Mouse (Mus musculus) midbrain, embryonic 14.5 days (tissue): ENCODE data around the gene Gm21885. TPM values are rescaled to one million over a fixed set of nuclear protein-coding genes. Genes with fewer than 3 reads are reported as not detected.
"Not testable (repeated sequence)": the region's sequence is repeated elsewhere in the genome, so short reads cannot be mapped to it uniquely, and the experiment has no call there.

Source experiments
- ATAC-seq: fragments of 200-750 bp; cut with Nextera tagmentation; 2 replicates; pipeline ENCODE4 v1.8.0; 2017; ENCODE audit warnings: moderate number of reproducible peaks, moderate library complexity; ENCODE audit not compliant: low FRiP score, low TSS enrichment
- DNase-seq: peaks from one replicate; pipeline ENCODE4 v3.0.0-alpha.2; 2015
- H3K27ac ChIP-seq: fragments of 300-500 bp; sonication (generic); replicated peaks from 2 replicates; pipeline ENCODE4 v1.5.1; 2014; ENCODE audit warnings: mild to moderate bottlenecking, low read depth, low read length, moderate library complexity
- H3K27me3 ChIP-seq: fragments of 300-500 bp; sonication (generic); 2 replicates; pipeline ENCODE4 v1.6.1; 2014; ENCODE audit warnings: low read length, control low read depth, mixed read lengths; ENCODE audit not compliant: control insufficient read depth, insufficient read depth
- H3K36me3 ChIP-seq: fragments of 300-500 bp; sonication (generic); 2 replicates; pipeline ENCODE4 v1.6.1; 2014; ENCODE audit warnings: low read length, control low read depth; ENCODE audit not compliant: control insufficient read depth, insufficient read depth
- H3K4me1 ChIP-seq: fragments of 300-500 bp; sonication (generic); 2 replicates; pipeline ENCODE4 v1.6.1; 2014; ENCODE audit warnings: mild to moderate bottlenecking, antibody characterized with exemption, low read length, control low read depth; ENCODE audit not compliant: control insufficient read depth, insufficient read depth
- H3K4me2 ChIP-seq: fragments of 300-500 bp; sonication (generic); 2 replicates; pipeline ENCODE4 v1.6.1; 2014; ENCODE audit warnings: mild to moderate bottlenecking, low read length, moderate library complexity
- H3K4me3 ChIP-seq: fragments of 300-500 bp; sonication (generic); replicated peaks from 2 replicates; pipeline ENCODE4 v1.5.1; 2014; ENCODE audit warnings: low read depth, low read length
- H3K9ac ChIP-seq: fragments of 300-500 bp; sonication (generic); replicated peaks from 2 replicates; pipeline ENCODE4 v1.6.1; 2014; ENCODE audit warnings: mild to moderate bottlenecking, low read length, moderate library complexity
- H3K9me3 ChIP-seq: fragments of 300-500 bp; sonication (generic); 2 replicates; pipeline ENCODE4 v1.6.1; 2016; ENCODE audit warnings: low read length, control low read depth, mixed read lengths; ENCODE audit not compliant: control insufficient read depth
- WGBS: fragments of 180-500 bp; shearing (Covaris S2); extraction: QIAGEN DNeasy Blood & Tissue Kit; methylation state at CpG from one replicate; pipeline ENCODE4 v1.1.7; 2014; 5-methylcytosine and 5-hydroxymethylcytosine counted together
- polyA plus RNA-seq: library from polyadenylated mRNA; unstranded; fragments of >200 nt; fragmentation: Nextera tagmentation; extraction: Ambion mirVana; gene quantifications from 2 replicates; pipeline ENCODE4 v1.2.1, GENCODE M21; 2014

Gm21885 gene
- polyA plus RNA-seq, 1 experiment from 2014 or later, result 0.57 TPM

DNA sequence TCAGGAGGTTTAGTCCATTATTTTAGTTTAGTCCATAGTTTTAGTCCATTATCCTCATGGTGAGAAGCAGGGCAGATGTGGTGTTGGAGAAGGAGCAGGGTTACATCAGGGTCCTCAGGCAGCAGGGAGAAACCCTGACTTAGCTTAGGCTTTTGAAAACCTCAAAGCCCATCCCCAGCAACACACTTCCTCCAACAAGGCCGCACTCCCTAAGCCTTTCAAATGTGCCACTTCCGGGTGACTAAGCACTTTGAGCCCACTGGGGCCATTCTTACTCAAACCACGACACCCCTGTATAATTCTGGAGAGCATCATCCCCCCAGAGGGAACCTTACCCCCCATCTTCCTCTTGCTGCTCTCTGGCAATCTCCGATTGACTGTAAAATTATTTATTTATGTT lies 21.9 kb upstream of the Gm21885 start:
- no peak overlapping the region for H3K4me2 ChIP-seq
- no peak overlapping the region for H3K4me3 ChIP-seq
- no peaks in the 10 kb centered on the region for H3K9me3 ChIP-seq
- H3K27ac ChIP-seq, result no peak overlapping the region
- no peaks in the 10 kb centered on the region for H3K36me3 ChIP-seq
- ATAC-seq, result no peak
- H3K4me1 ChIP-seq, result no peaks in the 10 kb centered on the region
- no peak overlapping the region for H3K9ac ChIP-seq
- H3K27me3 ChIP-seq, result no peaks in the 10 kb centered on the region
- DNase-seq, result no peak
- WGBS, result 74% methylated on average over 4 of the region's 4 CpGs

DNA sequence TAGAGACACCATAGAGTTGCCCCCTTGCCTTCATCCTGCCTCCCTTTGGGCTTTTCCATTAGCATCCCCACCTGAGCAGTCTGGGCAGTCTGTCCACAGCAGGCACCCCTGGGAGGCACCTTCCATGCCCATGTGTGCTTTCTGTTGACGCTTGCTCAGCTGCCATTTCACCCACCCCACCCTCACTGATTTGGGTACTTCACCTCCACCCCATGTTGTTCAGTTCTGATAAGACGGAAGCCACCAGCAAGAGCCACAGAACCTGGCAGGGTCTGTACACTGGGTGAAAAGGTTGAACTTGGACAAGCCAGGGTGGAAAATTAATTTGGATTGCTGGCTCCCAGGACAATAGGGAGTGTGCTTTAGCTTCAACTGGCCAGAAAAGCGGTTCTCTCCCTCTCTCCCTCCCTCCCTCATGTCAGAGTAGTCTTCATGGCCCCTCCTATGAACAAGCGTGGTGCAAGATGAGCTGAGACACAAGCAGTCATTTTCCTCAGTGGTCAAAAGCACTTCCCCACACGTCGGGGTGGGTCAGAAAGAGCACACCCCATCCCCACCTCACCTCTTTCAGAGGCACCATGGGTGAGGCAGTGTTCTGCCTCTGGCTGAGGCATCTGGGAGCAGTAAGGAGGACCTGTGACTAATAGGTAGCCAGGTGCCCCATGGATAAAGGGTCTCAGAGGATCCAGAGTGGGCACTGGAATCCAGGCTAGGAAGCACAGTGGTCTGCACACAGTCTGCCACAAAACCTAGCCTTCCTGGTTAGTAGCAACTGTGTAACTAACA lies 19.9 kb upstream of the Gm21885 start:
- 62% methylated on average over 6 of the region's 6 CpGs for WGBS
- Histone ChIP-seq H3K27me3 (no peaks in the 10 kb centered on the region), H3K9me3 (no peaks in the 10 kb centered on the region), H3K4me2 (no peak overlapping the region), H3K4me3 (no peak overlapping the region), H3K27ac (no peak overlapping the region), H3K36me3 (no peaks in the 10 kb centered on the region), H3K9ac (no peak overlapping the region), H3K4me1 (peaks cover 8% of the 10 kb centered on the region; the same call in 1 of the 2 replicates)
- ATAC-seq (no peak), DNase-seq (no peak)

DNA sequence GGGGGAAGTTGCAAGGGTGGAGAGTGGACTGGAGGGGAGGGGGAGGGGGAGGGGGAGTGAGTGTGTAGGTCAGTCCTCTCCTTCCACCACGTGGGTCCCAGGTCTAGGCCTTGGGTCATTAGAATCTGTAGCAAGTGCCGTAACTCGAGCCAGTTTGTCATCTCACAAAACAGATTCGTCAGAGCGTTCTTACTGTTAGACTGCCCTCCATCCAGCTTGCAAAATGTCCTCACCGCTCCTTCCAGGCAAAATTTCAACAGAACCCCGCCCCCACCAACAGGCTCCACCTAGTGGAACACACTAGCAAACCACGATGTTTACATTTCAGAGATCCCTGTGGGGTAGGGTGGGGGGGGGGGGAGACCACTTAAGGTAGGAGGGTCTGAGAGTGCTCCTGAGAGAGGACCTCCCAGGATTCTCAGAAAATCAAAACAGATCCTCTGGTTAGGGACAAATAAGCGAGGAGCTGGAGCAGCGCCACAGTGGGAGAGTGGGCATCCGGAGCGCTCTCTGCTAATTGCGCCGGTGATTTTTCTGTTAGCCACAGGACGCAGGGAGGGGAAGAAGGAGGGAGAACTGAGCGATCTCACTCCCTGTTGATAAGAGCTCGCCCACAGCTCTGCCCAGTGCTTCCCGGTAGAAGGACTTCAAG lies 16.4 kb upstream of the Gm21885 start:
- peak overlapping the region; percentile 14 for H3K27ac ChIP-seq
- H3K4me3 ChIP-seq, result peak overlapping the region; percentile 22
- no peaks in the 10 kb centered on the region for H3K27me3 ChIP-seq
- no peaks in the 10 kb centered on the region for H3K36me3 ChIP-seq
- H3K4me2 ChIP-seq, result peak overlapping the region; percentile 59
- peak overlapping the region; percentile 36; the same call in 1 of the 2 replicates for H3K9ac ChIP-seq
- DNase-seq, result peak; percentile 77
- H3K9me3 ChIP-seq, result no peaks in the 10 kb centered on the region
- ATAC-seq, result peak; percentile 43
- peaks cover 8% of the 10 kb centered on the region; the same call in 1 of the 2 replicates for H3K4me1 ChIP-seq
- WGBS, result 2% methylated on average over 18 of the region's 18 CpGs

DNA sequence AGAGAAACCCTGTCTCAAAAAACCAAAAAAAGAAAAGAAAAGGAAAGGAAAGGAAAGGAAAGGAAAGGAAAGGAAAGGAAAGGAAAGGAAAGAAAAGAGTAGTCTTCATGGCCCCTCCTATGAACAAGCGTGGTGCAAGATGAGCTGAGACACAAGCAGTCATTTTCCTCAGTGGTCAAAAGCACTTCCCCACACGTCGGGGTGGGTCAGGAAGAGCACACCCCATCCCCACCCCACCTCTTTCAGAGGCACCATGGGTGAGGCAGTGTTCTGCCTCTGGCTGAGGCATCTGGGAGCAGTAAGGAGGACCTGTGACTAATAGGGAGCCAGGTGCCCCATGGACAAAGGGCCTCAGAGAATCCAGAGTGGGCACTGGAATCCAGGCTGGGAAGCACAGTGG lies 15.5 kb upstream of the Gm21885 start:
- not testable (repeated sequence) for H3K4me2 ChIP-seq, H3K4me3 ChIP-seq, ATAC-seq, H3K27ac ChIP-seq, H3K4me1 ChIP-seq, H3K27me3 ChIP-seq, H3K9me3 ChIP-seq, H3K9ac ChIP-seq, DNase-seq, H3K36me3 ChIP-seq
- WGBS, result 87% methylated on average over 3 of the region's 3 CpGs

DNA sequence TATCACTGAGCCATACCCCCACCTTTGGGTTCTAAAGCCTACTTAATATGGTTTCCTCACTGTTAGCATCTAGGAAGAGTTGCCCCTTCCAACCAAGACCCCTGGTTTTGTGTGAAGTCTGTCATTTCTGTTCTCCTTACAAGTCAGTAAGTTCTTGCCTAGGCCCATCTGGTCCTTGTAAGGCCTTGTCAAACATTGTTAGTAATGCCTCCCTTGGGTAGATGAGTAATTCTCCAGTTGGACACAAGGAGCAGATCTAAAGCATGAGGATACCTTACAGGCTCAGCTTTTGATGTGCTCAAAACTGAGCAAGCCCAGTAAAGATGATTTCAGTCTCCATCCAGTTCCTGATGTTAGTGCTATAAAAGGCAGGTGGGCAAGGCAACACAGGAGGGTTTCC lies 12.9 kb upstream of the Gm21885 start:
- no peak overlapping the region for H3K4me2 ChIP-seq
- no peak overlapping the region for H3K27ac ChIP-seq
- DNase-seq (no peak), ATAC-seq (no peak)
- H3K4me1 ChIP-seq, result peaks cover 8% of the 10 kb centered on the region; the same call in 1 of the 2 replicates
- no peak overlapping the region for H3K9ac ChIP-seq
- no peaks in the 10 kb centered on the region for H3K27me3 ChIP-seq
- H3K9me3 ChIP-seq, result no peaks in the 10 kb centered on the region
- H3K4me3 ChIP-seq, result no peak overlapping the region
- no peaks in the 10 kb centered on the region for H3K36me3 ChIP-seq

DNA sequence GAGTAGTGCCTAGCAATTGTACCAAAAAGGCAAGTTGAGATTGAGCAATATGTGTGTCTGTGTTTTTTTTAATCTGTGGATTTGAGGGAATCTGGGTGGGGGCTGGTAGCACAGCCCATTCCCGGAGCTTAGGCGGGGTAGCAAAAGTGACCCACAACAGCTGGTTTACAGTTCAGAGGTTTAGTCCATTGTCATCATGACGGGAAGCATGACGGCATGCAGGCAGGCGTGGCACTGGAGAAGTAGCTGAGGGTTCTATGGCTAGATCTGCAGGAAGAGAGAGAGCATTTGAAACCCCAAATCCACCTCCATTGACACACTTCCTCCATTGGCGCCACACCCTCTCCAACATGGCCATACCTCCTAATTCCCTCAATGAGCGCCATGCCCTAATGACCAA lies 11.8 kb upstream of the Gm21885 start:
- WGBS, result 87% methylated on average over 7 of the region's 7 CpGs
- Histone ChIP-seq H3K4me1 (peaks cover 8% of the 10 kb centered on the region; the same call in 1 of the 2 replicates), H3K9me3 (no peaks in the 10 kb centered on the region), H3K27ac (no peak overlapping the region), H3K36me3 (no peaks in the 10 kb centered on the region), H3K27me3 (no peaks in the 10 kb centered on the region), H3K9ac (no peak overlapping the region), H3K4me2 (no peak overlapping the region), H3K4me3 (no peak overlapping the region)
- DNase-seq (no peak), ATAC-seq (no peak)

DNA sequence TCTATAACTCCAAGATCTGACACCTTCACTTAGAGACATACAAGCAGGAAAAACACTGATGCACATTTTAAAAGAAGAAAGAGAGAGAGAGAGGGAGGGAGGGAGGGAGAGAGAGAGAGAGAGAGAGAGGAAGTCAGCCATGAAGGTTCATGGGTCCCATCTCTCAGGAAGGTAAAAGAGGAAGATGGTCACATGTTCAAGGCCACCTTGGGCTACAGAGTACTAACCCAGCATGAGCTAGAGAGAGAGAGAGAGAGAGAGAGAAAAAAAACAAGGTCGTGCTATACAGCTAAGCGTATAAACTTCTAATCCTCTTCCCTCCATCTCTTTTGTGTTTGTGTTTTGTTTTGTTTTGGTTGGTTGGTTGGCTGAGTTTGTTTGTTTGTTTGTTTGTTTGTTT lies 10.7 kb upstream of the Gm21885 start:
- H3K4me2 ChIP-seq, result no peak overlapping the region
- 86% methylated on average over 2 of the region's 2 CpGs for WGBS
- H3K4me1 ChIP-seq, result no peaks in the 10 kb centered on the region
- no peak overlapping the region for H3K9ac ChIP-seq
- DNase-seq, result no peak
- H3K27ac ChIP-seq, result no peak overlapping the region
- H3K4me3 ChIP-seq, result no peak overlapping the region
- no peak for ATAC-seq
- H3K36me3 ChIP-seq, result no peaks in the 10 kb centered on the region
- no peaks in the 10 kb centered on the region for H3K9me3 ChIP-seq
- no peaks in the 10 kb centered on the region for H3K27me3 ChIP-seq

DNA sequence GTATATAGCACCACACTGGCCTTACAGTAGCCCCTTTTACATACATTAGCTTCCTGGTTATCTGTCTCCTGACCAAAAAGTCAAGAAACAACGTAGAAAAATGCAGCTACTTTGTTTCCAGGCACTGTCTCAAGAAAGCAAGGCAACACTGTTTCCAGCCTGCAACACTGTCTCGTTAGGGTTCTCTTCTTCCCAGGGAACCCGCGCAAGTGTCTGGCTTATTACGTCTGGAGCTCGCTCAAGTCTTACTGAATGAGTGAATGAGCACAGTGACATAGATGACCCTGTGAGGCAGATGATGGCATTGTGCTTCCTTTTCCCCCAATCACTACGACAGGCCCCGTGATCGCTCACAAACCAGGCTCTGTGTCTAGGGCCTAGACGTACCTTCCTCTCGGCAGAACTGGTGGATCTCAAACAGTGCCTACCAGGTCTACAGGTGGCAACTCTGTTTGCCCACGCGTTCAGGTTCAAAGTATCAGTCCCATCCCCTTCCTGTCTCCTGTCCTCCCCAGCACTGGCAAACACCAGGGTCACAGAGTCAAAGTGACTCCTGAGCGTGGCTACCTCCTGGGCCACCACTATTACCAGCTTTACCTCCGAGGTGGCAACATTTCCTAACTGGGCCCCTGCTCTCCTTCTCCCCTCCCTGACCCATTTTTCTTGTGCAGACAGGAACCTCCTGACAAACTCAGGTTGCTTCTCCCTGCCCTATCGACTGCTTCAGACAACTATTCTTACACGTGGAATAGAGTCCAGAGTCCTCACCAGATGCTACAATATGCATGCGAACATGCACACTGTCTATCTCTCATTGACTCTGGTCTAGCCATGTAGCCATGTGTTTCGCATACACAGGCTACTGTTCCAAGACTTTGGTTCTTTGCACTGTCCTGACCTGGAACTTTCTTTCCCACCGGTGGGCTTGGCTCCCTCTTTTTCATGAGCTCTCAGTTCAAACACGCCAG lies 8.4 kb upstream of the Gm21885 start:
- 91% methylated on average over 21 of the region's 21 CpGs for WGBS
- Histone ChIP-seq H3K36me3 (no peaks in the 10 kb centered on the region), H3K4me2 (no peak overlapping the region), H3K27ac (no peak overlapping the region), H3K9ac (no peak overlapping the region), H3K27me3 (no peaks in the 10 kb centered on the region), H3K9me3 (no peaks in the 10 kb centered on the region), H3K4me1 (0 out of 2 replicates have a peak, but pooled peaks cover 3% of the 10 kb centered on the region), H3K4me3 (no peak overlapping the region)
- ATAC-seq (no peak), DNase-seq (no peak)
